Mouse (Mus musculus) intestine, embryonic 16.5 days (tissue): Measurements from ENCODE around the gene Timm8b. TPM values are rescaled to one million over a fixed set of nuclear protein-coding genes. Genes with fewer than 3 reads are reported as not detected.
A peak's percentile ranks its signal among the peaks of the same experiment; 100 is the strongest.

Experiments
- ATAC-seq: fragments of 200-750 bp; cut with Nextera tagmentation; 2 replicates; pipeline ENCODE4 v1.8.0; 2017; ENCODE audit warnings: moderate TSS enrichment, moderate library complexity
- H3K27ac ChIP-seq: fragments of 300-500 bp; sonication (generic); 2 replicates; pipeline ENCODE4 v1.5.1; 2014; ENCODE audit warnings: mild to moderate bottlenecking, low read length
- H3K27me3 ChIP-seq: fragments of 300-500 bp; sonication (generic); replicated peaks from 2 replicates; pipeline ENCODE4 v1.6.1; 2014; ENCODE audit warnings: low read length, control low read depth, mixed read lengths; ENCODE audit not compliant: control insufficient read depth, insufficient read depth
- H3K36me3 ChIP-seq: fragments of 300-500 bp; sonication (generic); 2 replicates; pipeline ENCODE4 v1.6.1; 2014; ENCODE audit warnings: low read length, control low read depth; ENCODE audit not compliant: control insufficient read depth, insufficient read depth
- H3K4me1 ChIP-seq: fragments of 300-500 bp; sonication (generic); 2 replicates; pipeline ENCODE4 v1.6.1; 2014; ENCODE audit warnings: low read length, control low read depth, mixed read lengths; ENCODE audit not compliant: control insufficient read depth, insufficient read depth
- H3K4me2 ChIP-seq: fragments of 300-500 bp; sonication (generic); 2 replicates; pipeline ENCODE4 v1.6.1; 2014; ENCODE audit warnings: low read depth, low read length, control low read depth
- H3K4me3 ChIP-seq: fragments of 300-500 bp; sonication (generic); 2 replicates; pipeline ENCODE4 v1.5.1; 2014; ENCODE audit warnings: mild to moderate bottlenecking, low read length
- H3K9ac ChIP-seq: fragments of 300-500 bp; sonication (generic); 2 replicates; pipeline ENCODE4 v1.6.1; 2014; ENCODE audit warnings: low read depth, low read length
- H3K9me3 ChIP-seq: fragments of 300-500 bp; sonication (generic); 2 replicates; pipeline ENCODE4 v1.6.1; 2016; ENCODE audit warnings: low read length, control low read depth; ENCODE audit not compliant: control insufficient read depth
- WGBS: fragments of 180-500 bp; shearing (Covaris S2); extraction: QIAGEN DNeasy Blood & Tissue Kit; methylation state at CpG from one replicate; pipeline ENCODE4 v1.1.7; 2014; 5-methylcytosine and 5-hydroxymethylcytosine counted together
- polyA plus RNA-seq: library from polyadenylated mRNA; unstranded; fragments of >200 nt; fragmentation: Nextera tagmentation; extraction: Ambion mirVana; gene quantifications from 2 replicates; pipeline ENCODE4 v1.2.1, GENCODE M21; 2015

The Timm8b gene
- polyA plus RNA-seq: 296 and 314 TPM in 2 replicates

DNA sequence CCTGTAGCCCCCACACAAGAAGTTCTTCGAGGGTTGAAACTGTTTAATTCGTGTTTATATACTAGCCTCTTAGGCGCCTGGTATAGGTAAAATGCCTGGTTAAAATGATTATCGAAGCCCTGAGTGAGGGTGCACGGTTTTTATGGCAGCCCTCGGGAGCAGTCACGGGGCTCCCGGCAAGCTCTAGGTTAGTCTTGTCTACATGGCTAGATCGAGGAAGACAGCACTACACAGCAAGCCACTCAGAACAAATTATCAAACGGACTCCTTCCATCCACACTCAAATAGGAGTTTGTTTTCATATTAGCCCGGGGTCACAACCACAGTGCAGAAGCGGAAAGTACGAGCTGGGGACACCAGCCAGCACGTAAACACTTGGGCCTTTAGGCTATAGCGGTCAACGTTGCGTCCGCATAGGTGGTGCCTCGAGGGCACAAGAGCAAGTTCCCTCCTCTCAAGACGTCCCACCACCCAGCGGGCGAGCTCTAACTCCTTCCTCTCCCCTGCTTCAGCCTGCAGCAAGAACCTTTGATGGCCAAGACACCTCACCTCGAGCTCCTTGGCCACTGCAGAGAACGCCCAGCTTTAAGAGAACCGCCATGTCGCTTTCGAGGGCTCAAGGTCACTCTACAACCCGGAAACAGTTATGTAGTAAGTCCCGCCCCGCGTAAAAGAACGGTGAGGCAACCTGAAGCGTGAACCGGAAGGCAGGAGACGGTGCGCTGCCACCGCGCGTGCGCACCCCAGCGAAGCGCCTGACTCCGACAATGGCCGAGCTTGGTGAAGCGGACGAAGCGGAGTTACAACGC is at the start of gene Timm8b, which contains the start of gene Sdhd:
Timm8b (plus strand) TSS at position 722 of the 809 bp plus-strand sequence.
Sdhd (minus strand) TSS at position 624 of the 809 bp plus-strand sequence.
- H3K4me2 ChIP-seq: peak within 1 kb of the TSS; percentile 83
- ATAC-seq: peak; percentile 98
- peaks cover 5% of the 10 kb centered on the region for H3K36me3 ChIP-seq
- peak within 1 kb of the TSS; percentile 73 for H3K4me3 ChIP-seq
- H3K27me3 ChIP-seq: no peaks in the 10 kb centered on the region
- H3K4me1 ChIP-seq: peaks cover 23% of the 10 kb centered on the region
- peak within 1 kb of the TSS; percentile 84 for H3K9ac ChIP-seq
- no peaks in the 10 kb centered on the region for H3K9me3 ChIP-seq
- H3K27ac ChIP-seq: peak within 1 kb of the TSS; percentile 92
- WGBS: under 1% methylated on average over 48 of the region's 48 CpGs

DNA sequence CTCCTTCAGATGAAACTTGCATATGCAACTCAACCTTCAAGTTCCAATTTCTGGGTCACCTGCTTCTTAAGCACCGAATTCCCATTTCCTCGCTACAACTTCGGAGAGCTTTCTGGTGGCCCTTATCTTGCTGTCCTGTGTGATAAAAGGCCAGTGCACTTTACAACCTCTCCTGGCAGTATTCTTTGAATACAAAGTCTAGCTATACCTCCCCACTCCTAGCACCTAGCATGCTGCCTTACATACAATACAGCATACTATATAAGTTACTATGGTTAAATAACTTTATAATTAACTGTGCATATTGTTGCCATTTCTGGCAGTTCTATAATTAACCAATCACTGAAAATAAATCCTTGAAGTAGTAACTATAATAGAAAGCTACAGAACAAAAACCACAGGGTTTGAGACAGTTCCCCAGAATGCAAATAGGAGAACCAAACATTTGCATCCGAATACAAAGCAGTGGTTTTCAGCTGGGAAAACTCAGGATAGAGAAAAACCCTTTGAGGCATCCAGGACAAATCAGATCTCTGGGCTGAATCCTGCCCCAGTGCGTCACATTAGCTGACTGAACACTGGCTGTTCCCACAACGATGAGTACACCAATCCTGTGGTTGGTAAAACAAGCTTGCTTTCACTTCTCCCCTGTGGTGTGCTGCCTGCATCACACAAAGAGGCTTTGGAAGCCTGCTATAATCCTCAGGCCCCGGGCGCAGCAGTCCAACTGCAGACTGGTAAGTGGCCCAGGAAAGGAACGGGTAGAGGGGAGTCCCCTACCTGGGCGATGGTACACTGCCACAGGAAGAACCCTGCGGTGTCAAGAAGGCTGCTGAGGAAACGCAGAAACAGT is 49.2 kb upstream of the Timm8b start, which contains the start of gene Il18:
Il18 (plus strand) TSS at position 587 of the 853 bp plus-strand sequence.
- no peaks in the 10 kb centered on the region for H3K27me3 ChIP-seq
- peak within 1 kb of the TSS; percentile 32 for H3K4me3 ChIP-seq
- peak; percentile 95 for ATAC-seq
- H3K4me1 ChIP-seq: 0 out of 2 replicates have a peak, but pooled peaks cover 9% of the 10 kb centered on the region
- H3K36me3 ChIP-seq: no peaks in the 10 kb centered on the region
- no peaks in the 10 kb centered on the region for H3K9me3 ChIP-seq
- H3K27ac ChIP-seq: peak within 1 kb of the TSS; percentile 88
- H3K4me2 ChIP-seq: peak within 1 kb of the TSS; percentile 51
- H3K9ac ChIP-seq: peak within 1 kb of the TSS; percentile 61
- WGBS: 24% methylated on average over 12 of the region's 12 CpGs

DNA sequence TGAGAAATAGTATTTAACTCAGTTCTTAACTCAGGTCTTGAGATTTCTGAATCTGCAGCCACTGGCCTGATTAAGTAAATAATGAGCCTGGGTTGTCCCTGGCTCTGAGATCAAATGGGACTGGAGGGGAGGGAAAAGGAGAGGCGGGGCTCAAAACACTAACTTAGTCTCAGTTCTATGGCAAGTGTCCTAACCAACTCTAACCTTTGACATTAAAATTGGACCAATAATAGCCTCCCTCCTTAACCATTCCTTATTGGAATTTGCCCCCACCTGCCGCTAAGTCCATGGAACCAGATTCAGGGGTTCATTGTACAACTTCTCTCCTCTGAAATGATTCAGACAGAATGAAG is 48.6 kb upstream of the Timm8b start, which contains the start of gene Bco2:
Bco2 (minus strand) TSS at position 88 of the 353 bp plus-strand sequence.
- Histone ChIP-seq H3K9ac (peak within 1 kb of the TSS; percentile 61), H3K4me3 (peak within 1 kb of the TSS; percentile 32), H3K36me3 (no peaks in the 10 kb centered on the region), H3K27ac (peak within 1 kb of the TSS; percentile 88), H3K27me3 (no peaks in the 10 kb centered on the region), H3K4me2 (peak within 1 kb of the TSS; percentile 51), H3K4me1 (0 out of 2 replicates have a peak, but pooled peaks cover 9% of the 10 kb centered on the region), H3K9me3 (no peaks in the 10 kb centered on the region)
- ATAC-seq: peak; percentile 66
- WGBS: 43% methylated on average over 2 of the region's 2 CpGs

DNA sequence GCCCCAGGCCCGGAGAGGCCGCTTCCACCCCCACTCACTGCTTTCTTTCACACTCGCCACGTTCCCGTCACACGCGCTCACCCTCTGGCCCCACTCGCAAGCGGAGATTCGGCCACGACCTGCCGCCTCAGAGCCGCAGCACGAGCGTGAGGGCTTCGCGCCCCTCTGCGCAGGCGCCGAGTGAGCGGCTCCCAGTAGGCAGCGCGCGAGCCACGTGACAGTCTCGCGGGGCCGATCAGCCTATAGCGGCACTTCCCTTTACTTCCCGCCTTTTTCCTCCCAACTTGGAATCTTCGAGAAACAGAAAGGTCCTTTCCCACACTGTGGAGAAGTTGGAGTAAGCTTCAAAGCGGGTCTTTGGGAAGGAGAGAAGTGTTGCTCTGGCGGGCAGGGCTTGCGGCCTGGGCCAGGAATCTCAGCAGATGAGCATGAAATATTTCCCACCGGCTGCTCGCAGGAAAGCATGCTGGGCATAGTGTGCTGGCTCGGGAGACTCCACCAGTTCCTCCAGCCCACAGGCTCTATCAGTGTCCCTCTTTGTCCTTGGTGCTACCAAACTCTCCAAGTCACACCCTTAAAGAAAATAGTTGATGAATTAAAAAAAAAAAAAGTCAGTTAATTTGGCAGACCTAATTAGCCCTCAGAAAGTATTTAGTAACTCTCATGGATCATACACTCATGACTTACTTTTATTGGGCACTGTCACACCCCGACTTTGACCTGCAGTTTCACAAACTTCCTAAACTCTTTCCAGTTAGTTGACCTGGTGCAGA is 42.4 kb upstream of the Timm8b start, which contains the start of gene Tex12:
Tex12 (minus strand) TSS at position 181 of the 773 bp plus-strand sequence.
- Histone ChIP-seq H3K9ac (no peak within 1 kb of the TSS), H3K4me3 (no peak within 1 kb of the TSS), H3K9me3 (no peaks in the 10 kb centered on the region; the same call in 1 of the 2 replicates), H3K4me1 (no peaks in the 10 kb centered on the region), H3K4me2 (no peak within 1 kb of the TSS), H3K27ac (peak within 1 kb of the TSS; percentile 73), H3K36me3 (no peaks in the 10 kb centered on the region), H3K27me3 (no peaks in the 10 kb centered on the region)
- WGBS: 87% methylated on average over 38 of the region's 38 CpGs
- ATAC-seq: peak; percentile 91

DNA sequence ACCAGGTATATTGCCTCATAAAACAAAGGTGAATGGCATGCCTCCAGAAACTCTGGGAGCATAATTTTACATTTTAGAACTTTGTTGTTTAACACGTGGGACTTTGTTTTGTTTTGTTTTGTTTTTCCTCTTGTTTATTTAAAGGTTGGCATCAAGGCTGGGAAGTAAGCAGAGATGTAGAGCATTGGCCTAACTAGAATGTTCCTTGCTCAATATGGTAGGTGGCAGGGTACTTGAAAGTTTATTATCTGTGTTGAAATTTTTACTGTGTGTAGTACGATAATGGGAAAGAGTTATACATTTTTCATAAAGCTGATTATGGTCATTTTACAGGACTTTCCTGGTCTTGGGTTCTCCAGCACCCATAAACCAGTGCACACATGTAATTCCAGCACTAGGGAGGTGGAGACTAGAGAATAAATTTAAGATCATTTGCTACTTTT is 41.8 kb upstream of the Timm8b start:
- no peaks in the 10 kb centered on the region for H3K36me3 ChIP-seq
- no peaks in the 10 kb centered on the region for H3K4me1 ChIP-seq
- WGBS: 74% methylated on average over 2 of the region's 2 CpGs
- no peaks in the 10 kb centered on the region for H3K27me3 ChIP-seq
- no peak overlapping the region for H3K27ac ChIP-seq
- H3K9ac ChIP-seq: no peak overlapping the region
- H3K4me2 ChIP-seq: no peak overlapping the region
- H3K9me3 ChIP-seq: no peaks in the 10 kb centered on the region; the same call in 1 of the 2 replicates
- ATAC-seq: peak; percentile 79
- no peak overlapping the region for H3K4me3 ChIP-seq

DNA sequence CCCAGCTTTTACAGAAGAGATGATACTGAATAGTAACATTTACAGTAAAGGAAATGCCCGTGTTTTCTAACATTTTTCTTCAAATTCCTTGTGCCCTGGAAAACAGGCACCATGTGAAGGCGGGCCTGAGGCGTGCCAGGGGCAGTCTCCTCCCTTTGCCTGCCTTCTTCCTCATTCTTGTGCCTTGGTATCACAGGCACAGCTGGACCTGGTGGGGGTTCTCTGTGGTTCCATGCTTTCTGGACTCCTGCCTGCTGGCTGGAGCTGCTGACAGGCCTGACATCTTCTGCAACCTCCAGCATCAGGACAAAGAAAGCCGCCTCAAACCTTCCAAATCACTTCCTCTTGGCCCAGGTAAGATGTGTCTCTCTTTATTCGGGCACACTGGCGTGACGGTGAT is 38.5 kb upstream of the Timm8b start:
- Histone ChIP-seq H3K4me1 (no peaks in the 10 kb centered on the region), H3K4me2 (no peak overlapping the region), H3K27me3 (no peaks in the 10 kb centered on the region), H3K27ac (no peak overlapping the region), H3K9ac (no peak overlapping the region), H3K9me3 (no peaks in the 10 kb centered on the region; the same call in 1 of the 2 replicates), H3K36me3 (no peaks in the 10 kb centered on the region), H3K4me3 (no peak overlapping the region)
- no peak for ATAC-seq
- WGBS: 69% methylated on average over 7 of the region's 7 CpGs

DNA sequence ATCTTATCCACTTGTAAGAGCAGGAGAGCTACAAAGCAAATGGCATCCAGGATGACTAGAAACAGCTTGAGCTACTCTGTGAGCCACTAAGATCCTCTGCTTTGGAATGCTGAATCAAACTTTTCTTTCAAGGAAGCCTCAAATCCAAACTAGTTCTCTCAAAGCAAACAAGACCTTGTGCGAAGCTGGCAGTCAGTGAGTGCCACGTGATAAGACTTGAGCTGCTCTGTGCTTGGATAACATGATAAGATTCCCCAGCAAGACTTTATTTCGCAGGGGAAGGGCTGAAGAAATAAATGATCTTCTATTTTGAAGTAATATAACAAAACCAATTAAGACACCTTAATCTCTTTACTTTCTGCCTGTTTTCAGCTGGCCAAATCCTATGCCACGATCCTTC is 37.8 kb upstream of the Timm8b start:
- 51% methylated on average over 4 of the region's 4 CpGs for WGBS
- Histone ChIP-seq H3K36me3 (no peaks in the 10 kb centered on the region), H3K27ac (no peak overlapping the region; the same call in 1 of the 2 replicates), H3K4me3 (no peak overlapping the region), H3K4me1 (no peaks in the 10 kb centered on the region), H3K4me2 (no peak overlapping the region), H3K27me3 (no peaks in the 10 kb centered on the region), H3K9ac (peak overlapping the region; percentile 3; the same call in 1 of the 2 replicates), H3K9me3 (no peaks in the 10 kb centered on the region; the same call in 1 of the 2 replicates)
- ATAC-seq: no peak

DNA sequence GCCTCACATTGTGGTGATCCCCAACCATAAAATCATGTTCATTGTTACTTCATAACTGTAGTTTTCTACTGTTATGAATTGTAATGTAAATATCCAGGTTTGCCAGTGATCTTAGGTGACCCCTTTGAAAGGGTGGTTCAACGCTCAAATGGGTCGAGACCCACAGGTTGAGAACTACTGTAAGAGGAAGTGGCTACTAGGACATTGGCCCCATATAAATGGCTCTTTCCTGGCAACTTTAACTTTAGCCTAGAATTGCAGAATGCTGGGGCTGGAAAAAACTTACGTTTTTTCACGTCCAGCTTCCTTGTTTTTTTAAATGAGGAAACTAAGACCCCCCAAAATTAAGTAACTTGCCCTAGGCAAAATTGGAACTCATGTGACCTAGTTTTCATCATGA is 36.3 kb upstream of the Timm8b start:
- Histone ChIP-seq H3K9ac (no peak overlapping the region), H3K4me2 (no peak overlapping the region), H3K4me1 (no peaks in the 10 kb centered on the region), H3K9me3 (no peaks in the 10 kb centered on the region), H3K27me3 (no peaks in the 10 kb centered on the region), H3K4me3 (no peak overlapping the region), H3K36me3 (no peaks in the 10 kb centered on the region), H3K27ac (no peak overlapping the region)
- no peak for ATAC-seq
- 89% methylated on average over 4 of the region's 4 CpGs for WGBS
